Mouse (Mus musculus) megakaryocyte, embryonic 14.5 days (primary cell): ENCODE results near the gene Cgnl1.

Experiments
- FLI1 ChIP-seq: IDR thresholded peaks from 2 replicates; pipeline ENCODE4 v1.6.1; 2012; ENCODE audit warnings: low read length, inconsistent platforms, mixed read lengths
- GATA1 ChIP-seq: IDR thresholded peaks from 3 replicates; pipeline ENCODE4 v1.6.1; 2012; ENCODE audit warnings: mixed read lengths, low read length, inconsistent platforms, borderline replicate concordance

DNA sequence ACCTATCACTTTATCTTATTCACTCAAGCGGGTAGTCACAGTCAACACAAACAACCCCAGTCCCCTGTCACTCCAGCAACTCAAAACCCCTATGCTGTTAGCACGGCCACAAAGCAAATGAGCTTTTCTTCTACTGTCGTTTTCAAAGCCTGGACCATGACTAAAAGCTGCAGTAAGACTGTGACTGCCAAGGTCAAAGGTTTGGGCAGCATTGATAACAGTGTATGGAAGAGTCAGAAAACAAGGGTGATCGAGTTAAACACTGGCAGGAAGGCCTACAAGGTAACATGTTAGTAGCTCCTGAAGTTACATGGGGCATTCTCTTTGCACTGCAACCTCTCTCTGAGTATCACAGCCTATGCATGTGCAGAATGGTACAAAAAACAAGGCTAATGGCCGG is 111.7 kb downstream of the Cgnl1 start:
- TF ChIP-seq GATA1 = no peak
- no peak for TF ChIP-seq FLI1
